Mouse (Mus musculus): ENCODE results near the gene Elavl4. TPM values are rescaled to one million over a fixed set of nuclear protein-coding genes. Genes with fewer than 3 reads are reported as not detected.

Elavl4 gene
- under 1 TPM in 1 of 2 experiments, not detected in 1; 0.15 TPM for polyA plus RNA-seq (2017; shearing (Covaris generic))

- ATAC-seq = no peak
Measured at GRCm38 (mm10) chr4:110351178-110352000, at the start of gene Elavl4. Gene Elavl4, minus strand, starts transcription at chr4:110351909.

GRCm38 (mm10) chr4:110397618-110398045, 45.9 kb upstream of the Elavl4 start, which contains the start of gene Agbl4:
Gene Agbl4, plus strand, starts transcription at chr4:110397661.
- ATAC-seq = no peak

- ATAC-seq = no peak
Measured at GRCm38 (mm10) chr4:110396221-110396620, 44.5 kb upstream of the Elavl4 start.

- ATAC-seq = no peak
Measured at GRCm38 (mm10) chr4:110360568-110360967, 8.9 kb upstream of the Elavl4 start.

- no peak for ATAC-seq
Measured at GRCm38 (mm10) chr4:110352001-110352369, 276 bp upstream of the Elavl4 start.

GRCm38 (mm10) chr4:110350856-110351177, 892 bp downstream of the Elavl4 start:
- no peak for ATAC-seq

- no peak for ATAC-seq
Measured at GRCm38 (mm10) chr4:110323912-110324311, 27.8 kb downstream of the Elavl4 start.

- no peak for ATAC-seq
Measured at GRCm38 (mm10) chr4:110312126-110312525, 39.6 kb downstream of the Elavl4 start.

GRCm38 (mm10) chr4:110306972-110307371, 44.7 kb downstream of the Elavl4 start:
- ATAC-seq = no peak

- ATAC-seq = no peak
Measured at GRCm38 (mm10) chr4:110306559-110306958, 45.1 kb downstream of the Elavl4 start.

GRCm38 (mm10) chr4:110295793-110296192, 55.9 kb downstream of the Elavl4 start:
- no peak for ATAC-seq

GRCm38 (mm10) chr4:110293238-110293637, 58.5 kb downstream of the Elavl4 start:
- ATAC-seq = no peak

GRCm38 (mm10) chr4:110292471-110292870, 59.2 kb downstream of the Elavl4 start:
- no peak for ATAC-seq

GRCm38 (mm10) chr4:110290544-110291095, 61.1 kb downstream of the Elavl4 start:
- ATAC-seq = no peak

- ATAC-seq = no peak
Measured at GRCm38 (mm10) chr4:110290056-110290455, 61.7 kb downstream of the Elavl4 start.

- ATAC-seq = no peak
Measured at GRCm38 (mm10) chr4:110287412-110288067, 64.2 kb downstream of the Elavl4 start.

- no peak for ATAC-seq
Measured at GRCm38 (mm10) chr4:110286841-110287240, 64.9 kb downstream of the Elavl4 start.

GRCm38 (mm10) chr4:110286371-110286781, 65.3 kb downstream of the Elavl4 start:
- ATAC-seq = no peak

- no peak for ATAC-seq
Measured at GRCm38 (mm10) chr4:110285346-110286330, 66.1 kb downstream of the Elavl4 start.

GRCm38 (mm10) chr4:110284446-110284845, 67.3 kb downstream of the Elavl4 start:
- ATAC-seq = no peak

- no peak for ATAC-seq
Measured at GRCm38 (mm10) chr4:110270046-110270445, 81.7 kb downstream of the Elavl4 start.

GRCm38 (mm10) chr4:110266804-110267575, 84.7 kb downstream of the Elavl4 start:
- ATAC-seq = no peak

Data from CD4-positive, CD25-positive, alpha-beta regulatory T cell, adult 4 months (primary cell).